Mouse (Mus musculus) kidney, adult 2 months (tissue): ENCODE results near the gene Plin4. TPM values are rescaled to one million over a fixed set of nuclear protein-coding genes. Genes with fewer than 3 reads are reported as not detected.

Experiments
- DNase-seq: peaks from one replicate; pipeline ENCODE4 v3.0.0; 2021
- H3K27ac ChIP-seq: fragments of 200-500 bp; 2 replicates; pipeline ENCODE4 v1.5.1; 2012; ENCODE audit warnings: low read depth, low read length, control low read depth, inconsistent platforms; ENCODE audit not compliant: insufficient read depth
- H3K27me3 ChIP-seq: fragments of 200-500 bp; replicated peaks from 2 replicates; pipeline ENCODE4 v1.6.1; 2012; ENCODE audit warnings: mild to moderate bottlenecking, moderate library complexity, low read length, inconsistent platforms; ENCODE audit not compliant: control insufficient read depth, insufficient read depth
- H3K36me3 ChIP-seq: fragments of 200-500 bp; 2 replicates; pipeline ENCODE4 v1.6.1; 2012; ENCODE audit warnings: mild to moderate bottlenecking, moderate library complexity, low read length, inconsistent platforms; ENCODE audit not compliant: control insufficient read depth, insufficient read depth
- H3K4me1 ChIP-seq: fragments of 200-500 bp; 2 replicates; pipeline ENCODE4 v1.6.1; 2011; ENCODE audit warnings: low read length; ENCODE audit not compliant: control insufficient read depth, insufficient read depth
- H3K4me3 ChIP-seq: fragments of 200-500 bp; 2 replicates; pipeline ENCODE4 v1.5.1; 2011; ENCODE audit warnings: mild to moderate bottlenecking, low read depth, low read length, control low read depth; ENCODE audit not compliant: insufficient read depth
- CTCF ChIP-seq: fragments of 200-500 bp; conservative IDR thresholded peaks from 2 replicates; pipeline ENCODE4 v1.5.1; 2011; ENCODE audit warnings: low read depth, mild to moderate bottlenecking, control low read depth, low read length, moderate library complexity, mixed read lengths; ENCODE audit not compliant: insufficient read depth, insufficient read length
- POLR2A ChIP-seq: fragments of 200-500 bp; IDR thresholded peaks from one replicate; pipeline ENCODE4 v1.6.1; 2011; ENCODE audit warnings: low read depth, low read length, control low read depth
- WGBS: fragments of 180-500 bp; shearing (Covaris S2); methylation state at CpG from one replicate; pipeline ENCODE4 v1.1.7; 2018; 5-methylcytosine and 5-hydroxymethylcytosine counted together
- polyA plus RNA-seq: library from polyadenylated mRNA; depleted of rRNA; stranded (reverse); fragments of >200 nt; gene quantifications from 2 replicates; pipeline ENCODE4 v1.2.3, GENCODE M21; 2012

Gene Plin4
- polyA plus RNA-seq, 1 experiment = 14.4 TPM

- H3K27ac ChIP-seq = no peak overlapping the region
- TF ChIP-seq POLR2A = no peak
- no peak for TF ChIP-seq CTCF
- no peak overlapping the region for H3K4me3 ChIP-seq
- no peaks in the 10 kb centered on the region for H3K4me1 ChIP-seq
- H3K36me3 ChIP-seq = no peaks in the 10 kb centered on the region
- DNase-seq = no peak
- 90% methylated on average over 4 of the region's 4 CpGs for WGBS
- no peaks in the 10 kb centered on the region for H3K27me3 ChIP-seq
Measured at GRCm38 (mm10) chr17:56125276-56125630, 15.7 kb upstream of the Plin4 start.

DNA sequence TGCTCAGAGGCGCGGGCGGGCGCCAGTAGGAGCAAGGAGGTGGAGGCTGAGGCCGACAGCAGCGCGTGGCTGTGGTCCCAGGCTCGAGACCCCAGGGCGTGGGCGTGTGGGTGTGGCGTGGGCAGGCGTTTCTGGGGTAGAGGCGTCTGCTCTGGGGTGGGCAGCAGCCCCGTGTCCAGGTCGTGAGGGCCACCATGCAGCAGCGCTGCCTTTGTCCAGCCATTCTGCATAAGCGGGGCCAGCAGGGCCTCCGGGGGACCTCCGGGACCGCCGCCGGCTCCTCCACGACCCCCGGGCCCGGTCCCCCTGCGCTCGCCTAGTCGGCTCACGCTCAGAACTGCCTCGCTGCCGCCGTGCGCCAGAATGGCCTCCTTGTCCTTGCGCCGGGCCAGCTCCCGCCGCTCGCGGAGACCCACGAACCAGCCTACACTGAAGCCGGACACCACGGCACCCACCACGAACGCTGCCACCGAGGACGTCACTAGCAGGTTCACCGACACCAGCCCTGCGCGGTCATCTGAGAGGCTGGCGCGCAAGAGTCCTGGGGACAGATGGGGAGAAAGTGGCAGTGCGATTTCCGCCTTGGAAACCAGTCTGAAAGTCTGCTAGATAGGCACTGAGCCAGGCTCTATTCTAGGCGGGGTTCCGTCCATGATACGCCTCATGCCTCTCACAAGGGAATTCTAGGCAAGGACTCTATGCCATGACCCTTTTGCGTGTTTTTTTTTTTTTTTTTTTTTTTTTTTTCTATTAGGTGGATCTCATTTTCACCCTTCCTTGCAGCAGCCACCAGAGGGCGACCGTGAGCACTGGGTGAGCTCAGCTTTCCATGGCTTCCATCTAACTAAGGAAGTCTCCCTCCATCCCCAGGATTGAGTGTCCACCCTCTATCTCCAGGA, 15.0 kb upstream of the Plin4 start:
- WGBS = 17% methylated on average over 57 of the region's 59 CpGs
- H3K4me1 ChIP-seq = no peaks in the 10 kb centered on the region
- no peak overlapping the region for H3K27ac ChIP-seq
- no peak for TF ChIP-seq POLR2A
- peak; percentile 77 for TF ChIP-seq CTCF
- H3K36me3 ChIP-seq = no peaks in the 10 kb centered on the region
- H3K4me3 ChIP-seq = peak overlapping the region; percentile 59
- DNase-seq = peak; percentile 62
- no peaks in the 10 kb centered on the region for H3K27me3 ChIP-seq

DNA sequence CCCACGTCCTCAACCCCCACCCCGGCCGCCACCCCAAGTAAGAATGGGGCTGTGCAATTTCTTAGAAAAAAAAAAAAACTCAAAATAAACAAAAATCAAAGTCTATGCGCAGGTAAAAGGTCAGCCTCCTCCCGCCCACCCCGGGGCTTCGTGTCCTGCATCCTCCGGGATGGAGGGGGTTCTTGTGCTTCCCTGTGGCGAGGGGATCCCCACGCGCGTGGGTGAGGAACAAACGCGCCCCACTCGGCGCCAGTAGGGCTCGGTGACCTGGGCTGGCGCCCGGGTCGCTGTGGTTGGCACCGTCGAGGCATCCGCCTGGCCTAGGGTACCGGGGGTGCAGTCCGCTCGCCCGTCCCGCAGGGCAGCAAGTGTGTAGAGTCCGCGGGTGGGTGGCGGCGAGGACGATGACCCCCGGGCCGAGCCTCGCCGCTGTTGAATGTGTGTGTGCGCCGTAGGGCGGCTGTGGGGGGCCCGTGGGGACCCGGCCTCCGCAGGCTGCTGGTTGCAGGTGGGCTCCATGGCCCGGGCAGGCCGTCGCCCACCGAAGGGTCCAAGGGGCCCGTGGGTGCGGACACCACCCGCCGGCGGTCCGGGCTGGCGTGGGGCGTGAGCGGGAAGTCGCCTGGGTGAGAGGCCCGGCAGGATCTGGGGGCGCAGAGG, 14.2 kb upstream of the Plin4 start:
- H3K27ac ChIP-seq = no peak overlapping the region
- H3K36me3 ChIP-seq = no peaks in the 10 kb centered on the region
- H3K4me3 ChIP-seq = peak overlapping the region; percentile 59; the same call in 1 of the 2 replicates
- TF ChIP-seq POLR2A = no peak
- TF ChIP-seq CTCF = no peak
- 44% methylated on average over 59 of the region's 59 CpGs for WGBS
- H3K4me1 ChIP-seq = no peaks in the 10 kb centered on the region
- no peak for DNase-seq
- H3K27me3 ChIP-seq = no peaks in the 10 kb centered on the region

GRCm38 (mm10) chr17:56123161-56123560, 13.6 kb upstream of the Plin4 start:
- no peaks in the 10 kb centered on the region for H3K36me3 ChIP-seq
- no peak for DNase-seq
- 94% methylated on average over 12 of the region's 12 CpGs for WGBS
- H3K4me3 ChIP-seq = no peak overlapping the region
- TF ChIP-seq CTCF (no peak), POLR2A (no peak)
- no peak overlapping the region for H3K27ac ChIP-seq
- no peaks in the 10 kb centered on the region for H3K4me1 ChIP-seq
- no peaks in the 10 kb centered on the region for H3K27me3 ChIP-seq

DNA sequence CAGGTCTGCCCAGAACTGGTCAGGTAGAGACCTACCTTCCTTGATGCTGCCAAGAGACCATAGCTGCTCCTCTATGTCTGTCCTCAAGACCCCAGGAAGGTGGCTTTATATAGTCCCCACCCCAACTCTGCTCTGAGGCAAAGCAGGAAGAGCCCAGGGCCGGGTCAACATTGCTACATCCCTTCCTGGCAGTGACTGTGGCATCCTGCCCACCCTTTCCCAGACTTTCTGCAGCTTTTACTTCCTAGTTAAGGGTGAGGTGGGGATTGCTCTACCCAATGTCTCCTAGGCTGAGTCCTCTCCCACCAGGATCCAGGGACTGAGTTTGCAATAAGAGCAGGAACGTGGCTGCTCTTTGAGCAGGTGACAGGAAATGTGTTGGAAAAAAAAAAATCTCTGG, 12.2 kb upstream of the Plin4 start, which contains the start of gene Lrg1:
Gene Lrg1 (minus strand): TSS at position 176 of the 400 bp plus-strand sequence.
- no peak for TF ChIP-seq CTCF
- no peak for TF ChIP-seq POLR2A
- no peak for DNase-seq
- no peaks in the 10 kb centered on the region for H3K27me3 ChIP-seq
- peak within 1 kb of the TSS; percentile 54 for H3K4me3 ChIP-seq
- no peaks in the 10 kb centered on the region for H3K4me1 ChIP-seq
- no peaks in the 10 kb centered on the region for H3K36me3 ChIP-seq
- H3K27ac ChIP-seq = peak within 1 kb of the TSS; percentile 49
- 69% methylated on average over 2 of the region's 2 CpGs for WGBS

DNA sequence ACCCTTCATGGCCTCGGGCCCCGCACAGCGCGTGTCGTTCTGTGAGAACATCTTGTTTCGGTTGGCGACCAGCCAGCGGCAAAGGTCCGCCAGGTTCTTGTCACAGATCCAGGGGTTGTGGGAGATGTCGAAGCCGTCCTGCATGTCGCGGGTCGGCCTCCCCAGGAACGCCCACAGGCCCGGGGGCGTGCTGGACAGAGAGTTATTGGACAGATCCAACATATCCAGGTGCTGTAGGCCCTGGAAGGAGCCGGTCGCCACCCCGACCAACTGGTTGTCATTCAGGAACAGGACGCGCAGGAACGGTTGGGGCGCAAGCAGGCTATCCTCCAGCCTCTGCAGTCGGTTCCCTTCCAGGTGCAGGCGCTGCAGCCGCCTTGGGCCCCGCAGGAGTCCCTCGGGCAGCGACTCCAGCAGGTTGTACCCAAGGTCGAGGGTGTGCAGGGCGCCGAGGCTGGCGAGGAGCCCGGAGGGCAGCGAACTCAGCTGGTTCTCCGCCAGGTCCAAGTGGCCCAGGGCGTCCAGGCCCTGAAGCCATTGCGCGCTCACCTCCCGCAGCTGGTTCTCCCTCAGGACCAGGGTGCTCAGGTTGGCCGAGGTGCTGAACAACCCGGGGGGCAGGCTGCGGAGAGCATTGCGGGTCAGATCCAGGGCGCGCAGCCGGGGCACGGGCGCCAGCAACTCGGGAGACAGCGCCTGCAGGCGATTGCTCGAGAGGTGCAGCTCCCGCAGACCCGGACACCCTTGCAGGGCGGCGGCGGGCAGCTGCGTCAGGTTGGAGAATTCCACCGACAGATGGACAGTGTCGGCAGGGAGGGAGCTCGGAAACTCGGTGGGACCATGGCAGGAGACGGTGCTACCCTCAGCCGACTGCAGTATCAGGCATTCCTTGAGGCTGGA, 10.6 kb upstream of the Plin4 start:
- H3K4me3 ChIP-seq = peak overlapping the region; percentile 54
- no peaks in the 10 kb centered on the region for H3K4me1 ChIP-seq
- peak; percentile 92 for DNase-seq
- no peak for TF ChIP-seq POLR2A
- TF ChIP-seq CTCF = no peak
- H3K36me3 ChIP-seq = no peaks in the 10 kb centered on the region
- peak overlapping the region; percentile 49 for H3K27ac ChIP-seq
- no peaks in the 10 kb centered on the region for H3K27me3 ChIP-seq
- WGBS = 3% methylated on average over 66 of the region's 66 CpGs
